Mouse (Mus musculus) T-helper 1 cell (primary cell): ENCODE data around the gene Fam199x.

Experiments used
- in situ Hi-C: fragments of 300-600 bp; cut with MboI, MseI; formaldehyde crosslinking; loops from one replicate; pipeline ENCODE4 v1.15.1; 2025; ENCODE audit warnings: high pct_unique_total_duplicates

The Fam199x gene

DNA sequence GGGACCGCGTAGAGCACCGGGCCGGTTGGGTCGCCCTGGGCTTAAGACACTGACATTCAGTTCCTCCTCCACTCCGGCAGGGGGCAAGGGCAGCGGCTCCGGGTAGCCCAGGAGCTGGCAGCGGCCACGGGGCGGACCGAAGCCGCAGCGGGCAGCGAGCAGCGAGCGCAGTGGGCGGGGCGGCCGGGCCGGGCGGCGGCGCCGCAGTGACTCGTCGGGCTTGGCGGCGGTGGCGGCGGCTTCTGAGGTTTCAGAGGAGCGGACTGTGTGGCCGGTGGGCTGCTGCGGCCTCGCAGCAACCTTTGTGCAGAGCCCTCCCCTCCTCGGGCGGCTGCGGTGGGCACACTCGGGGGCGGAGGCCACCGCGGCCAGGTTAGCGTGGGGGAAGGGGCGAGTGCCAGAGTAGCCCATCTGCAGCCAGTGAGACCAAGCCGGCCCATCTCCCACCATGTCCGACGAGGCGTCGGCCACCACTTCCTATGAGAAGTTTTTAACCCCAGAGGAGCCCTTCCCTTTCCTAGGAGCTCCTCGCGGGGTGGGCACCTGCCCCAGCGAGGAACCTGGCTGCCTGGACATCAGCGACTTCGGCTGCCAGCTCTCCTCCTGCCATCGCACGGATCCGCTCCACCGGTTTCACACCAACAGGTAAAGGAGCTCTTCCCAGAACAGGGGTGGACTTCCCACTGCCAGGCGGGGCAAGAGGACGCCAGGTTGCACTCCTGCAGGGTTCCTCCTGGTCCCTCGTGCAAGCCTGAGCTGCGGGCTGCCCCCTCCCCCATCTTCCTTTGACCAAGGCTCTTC is at the start of gene Fam199x:
Gene Fam199x (plus strand): TSS at position 170 of the 801 bp plus-strand sequence.
- in situ Hi-C loops = no loop called here

- in situ Hi-C loops = no loop called here
Measured at GRCm38 (mm10) chrX:137015099-137015709, 34.2 kb upstream of the Fam199x start.

DNA sequence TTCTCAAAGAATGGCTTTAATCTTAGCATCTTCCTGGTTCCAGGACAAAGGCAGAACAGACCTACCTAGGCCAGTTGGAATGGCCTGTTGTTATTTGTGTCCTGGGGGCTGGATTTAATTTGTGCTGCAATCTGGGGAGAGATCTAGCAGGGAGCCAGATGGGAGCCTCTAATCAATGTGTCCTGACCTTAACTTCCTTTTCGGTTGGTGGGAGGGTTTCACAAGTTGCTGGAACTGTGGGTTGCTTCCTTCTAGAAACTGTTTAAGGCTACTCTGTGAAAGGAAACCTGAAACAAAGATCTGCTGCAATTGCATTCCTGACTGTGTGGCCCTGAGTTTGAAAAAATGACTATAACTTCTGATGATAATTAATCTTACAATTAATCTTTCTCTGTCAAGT is 31.7 kb upstream of the Fam199x start:
- in situ Hi-C loops = no loop called here

GRCm38 (mm10) chrX:137019310-137019709 is 30.1 kb upstream of the Fam199x start:
- in situ Hi-C loops = no loop called here

GRCm38 (mm10) chrX:137030916-137031315 is 18.5 kb upstream of the Fam199x start:
- in situ Hi-C loops = no loop called here

GRCm38 (mm10) chrX:137031726-137032125 is 17.7 kb upstream of the Fam199x start:
- in situ Hi-C loops = no loop called here

GRCm38 (mm10) chrX:137034322-137034721 is 15.1 kb upstream of the Fam199x start:
- in situ Hi-C loops = no loop called here

DNA sequence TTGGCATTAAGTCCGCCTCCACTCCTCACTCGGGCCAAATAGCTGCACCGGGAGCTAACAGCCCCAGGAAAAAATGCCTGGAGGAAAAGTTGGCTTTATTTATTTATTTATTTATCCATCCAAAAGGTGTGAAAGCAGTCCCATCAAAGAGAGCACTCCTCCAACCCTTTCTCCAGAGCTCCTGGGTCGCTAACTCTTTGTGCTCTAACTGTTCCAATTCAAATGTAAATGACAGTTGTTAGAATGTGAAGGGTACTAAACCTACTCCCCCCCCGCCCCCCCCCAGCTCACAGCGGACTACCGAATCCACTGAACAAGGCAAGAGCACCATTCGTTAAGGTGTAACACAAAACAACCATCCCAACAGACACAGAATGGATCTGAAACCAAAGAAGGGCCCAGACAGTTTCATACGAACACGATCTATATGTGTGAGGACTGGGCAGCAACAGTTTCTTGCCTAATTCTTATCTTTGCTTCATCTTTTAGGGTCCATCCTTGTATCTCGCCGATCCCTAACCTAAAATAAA is 11.9 kb upstream of the Fam199x start:
- in situ Hi-C loops = no loop called here

DNA sequence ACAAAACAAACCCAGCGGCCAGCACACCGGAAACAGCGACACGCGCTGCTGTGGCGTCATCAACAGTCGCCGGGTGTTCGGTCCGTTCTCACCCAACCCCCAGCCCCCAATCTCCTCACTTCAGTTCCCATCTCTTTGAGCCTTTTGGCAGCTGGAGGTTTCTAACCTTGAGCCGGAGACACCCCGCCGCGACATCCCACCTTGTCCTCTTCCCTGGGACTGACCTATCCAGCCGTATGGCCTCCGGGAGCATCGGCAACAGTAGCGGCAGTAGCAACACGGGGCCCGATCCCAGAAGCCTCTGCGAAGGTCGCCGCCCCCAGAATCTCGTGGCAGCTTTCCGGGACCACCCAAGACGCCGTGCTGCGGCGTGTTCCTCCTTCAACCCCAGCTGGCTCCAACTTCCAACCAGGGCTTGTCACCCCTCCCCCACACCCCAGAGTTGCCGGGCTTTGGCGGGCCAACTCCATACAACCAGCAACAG is 11.4 kb upstream of the Fam199x start, which contains the start of gene Slc25a53:
Gene Slc25a53 (minus strand): TSS at position 303 of the 484 bp plus-strand sequence.
- in situ Hi-C loops = no loop called here

DNA sequence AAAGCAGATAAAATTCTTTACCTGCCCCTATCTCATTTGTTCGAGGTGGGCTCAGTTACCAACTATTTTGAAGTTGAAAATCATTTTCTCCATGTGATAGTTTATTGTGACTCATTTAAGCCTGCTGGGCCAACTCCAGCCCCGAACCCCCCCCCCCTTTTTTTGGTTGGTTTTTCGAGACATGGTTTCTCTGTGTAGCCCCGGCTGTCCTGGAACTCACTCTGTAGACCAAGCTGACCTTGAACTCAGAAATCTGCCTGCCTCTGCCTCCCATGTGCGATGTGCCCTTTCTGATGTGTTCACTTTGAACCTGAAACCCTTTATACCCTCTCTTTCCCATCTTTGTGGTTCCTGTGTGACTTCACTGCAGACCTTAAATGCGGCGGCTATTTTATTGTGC is 10.9 kb upstream of the Fam199x start:
- in situ Hi-C loops = no loop called here

- in situ Hi-C loops = no loop called here
Measured at GRCm38 (mm10) chrX:137049060-137049424, 352 bp upstream of the Fam199x start.

- in situ Hi-C loops = no loop called here
Measured at GRCm38 (mm10) chrX:137063202-137063601, 13.8 kb downstream of the Fam199x start.

DNA sequence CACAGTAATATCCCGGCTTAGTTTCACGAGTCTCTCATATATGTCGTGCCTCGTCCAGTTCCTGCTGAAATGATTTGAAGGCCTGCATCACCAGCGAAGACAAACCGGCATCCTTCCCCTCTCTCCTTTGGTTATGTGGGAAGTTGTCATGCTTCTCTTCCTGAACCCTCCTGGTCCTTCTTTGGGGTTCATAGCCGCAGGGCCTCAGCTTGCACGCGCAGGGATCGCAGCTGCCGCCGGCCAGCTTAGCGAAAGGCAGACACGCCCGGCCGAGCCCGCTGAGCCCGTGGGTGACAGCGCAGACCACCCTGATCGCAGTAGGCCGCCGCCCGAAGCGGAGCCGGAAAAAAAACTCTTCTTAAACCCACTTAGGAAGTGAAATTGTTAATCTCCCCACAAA is 55.1 kb downstream of the Fam199x start:
- in situ Hi-C loops = no loop called here

DNA sequence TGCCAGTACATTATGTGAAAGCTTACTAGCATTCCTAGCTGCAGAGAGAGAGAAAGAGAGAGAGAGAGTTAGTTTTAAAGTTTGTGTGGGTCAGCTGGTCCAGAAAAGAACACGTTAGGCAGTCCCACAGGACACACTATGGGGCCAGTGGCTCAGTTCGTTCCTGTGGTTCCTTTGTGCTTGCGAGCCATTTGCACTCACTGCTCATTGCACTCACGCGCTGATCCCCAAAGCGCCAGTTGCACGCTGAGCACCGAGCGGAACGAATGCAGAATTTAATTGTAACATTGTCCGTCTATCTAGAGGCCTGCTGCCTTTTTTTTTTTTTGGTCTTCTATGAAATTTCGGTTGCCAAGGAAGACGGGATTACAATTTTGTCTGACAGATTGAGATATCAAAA is 57.1 kb downstream of the Fam199x start:
- in situ Hi-C loops = no loop called here

DNA sequence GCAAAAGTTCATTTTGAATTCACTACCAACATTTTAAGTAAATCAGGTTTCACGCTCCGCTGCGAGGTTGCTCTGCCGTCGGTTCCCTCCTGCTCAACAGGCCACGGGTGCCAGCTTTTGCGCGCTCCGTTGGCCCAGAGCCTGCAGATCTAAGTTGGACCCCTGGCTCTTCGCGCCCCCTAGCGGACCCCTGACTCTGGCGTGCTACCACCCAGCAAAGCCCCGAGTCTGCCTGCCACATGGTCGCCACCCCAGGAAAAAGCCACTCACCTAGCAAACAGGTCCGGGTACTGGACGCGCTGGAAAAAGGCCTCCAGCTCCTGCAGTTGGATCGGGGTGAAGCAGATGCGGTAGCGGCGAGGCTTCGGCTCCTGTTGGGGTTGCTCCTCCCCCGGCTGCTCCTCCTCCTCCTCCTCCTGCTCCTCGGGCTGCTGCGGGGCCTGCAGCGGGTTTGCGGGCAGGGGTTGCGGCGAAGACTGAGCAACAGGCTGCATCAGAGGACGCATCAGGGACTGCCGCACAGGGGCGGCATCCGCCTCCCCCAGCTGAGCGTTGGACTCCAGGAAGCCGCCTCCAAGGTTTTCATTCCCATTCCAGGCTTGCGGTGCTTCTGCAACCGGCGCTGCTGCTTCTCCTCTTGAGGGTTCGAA is 68.8 kb downstream of the Fam199x start:
- in situ Hi-C loops = no loop called here

- in situ Hi-C loops = no loop called here
Measured at GRCm38 (mm10) chrX:137119675-137120423, 70.5 kb downstream of the Fam199x start.

GRCm38 (mm10) chrX:137121718-137122117 is 72.3 kb downstream of the Fam199x start, which contains the start of gene Esx1:
Gene Esx1, minus strand, starts transcription at chrX:137122083.
- in situ Hi-C loops = no loop called here

DNA sequence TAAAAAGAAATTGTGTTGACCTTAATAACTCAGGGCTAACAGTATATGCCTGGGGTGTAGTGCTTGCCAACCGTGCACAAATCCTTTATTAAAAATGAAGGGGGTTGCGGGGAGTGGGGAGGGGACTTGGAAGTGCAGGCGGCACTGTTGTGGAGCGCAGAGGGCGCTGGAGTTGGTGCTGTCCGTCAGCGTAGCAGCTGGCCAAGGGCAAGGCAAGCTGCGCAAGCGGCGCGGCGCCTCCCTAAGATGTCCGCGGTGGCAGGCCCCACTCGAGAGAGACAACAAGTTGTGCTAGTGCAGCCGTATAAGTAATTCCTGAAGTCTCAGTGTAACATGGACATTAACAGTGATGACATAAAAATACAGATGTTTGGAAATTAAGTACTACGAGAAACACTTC is 78.1 kb downstream of the Fam199x start:
- in situ Hi-C loops = loop anchor here (25.0 kb wide), 1 partner anchor 515 kb away; no protein-coding TSS in a partner anchor
